Mouse (Mus musculus) cerebellum, adult 2 months (tissue): ENCODE data around the gene D5Ertd579e.

Source experiments
- CTCF ChIP-seq: fragments of 200-500 bp; IDR thresholded peaks from 2 replicates; pipeline ENCODE4 v1.5.1; 2011; ENCODE audit warnings: low read depth, mild to moderate bottlenecking, control low read depth, low read length, moderate library complexity, borderline replicate concordance; ENCODE audit not compliant: insufficient read depth
- POLR2A ChIP-seq: fragments of 200-500 bp; IDR thresholded peaks from 2 replicates; pipeline ENCODE4 v1.6.1; 2011; ENCODE audit warnings: low read length, control low read depth, borderline replicate concordance; ENCODE audit not compliant: insufficient read depth

DNA sequence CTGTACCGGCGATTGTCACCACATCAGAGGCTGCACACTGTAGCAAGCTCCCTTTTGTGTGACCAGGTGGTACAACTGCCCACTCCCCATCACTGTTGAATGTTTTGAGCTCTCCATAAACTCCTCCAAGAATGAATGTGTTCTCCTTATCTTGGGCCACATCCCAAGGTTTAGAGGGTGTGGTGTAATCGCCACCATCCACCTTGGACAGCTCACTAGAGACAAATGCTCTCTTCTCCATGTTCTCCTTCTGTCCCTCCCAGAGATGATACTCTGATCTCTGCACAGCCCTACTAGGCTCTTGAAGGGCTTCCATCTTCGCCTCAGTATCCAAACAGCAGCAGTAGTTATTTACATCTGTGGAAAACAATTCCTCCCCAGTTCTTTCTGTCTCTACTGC is 81.7 kb downstream of the D5Ertd579e start:
- TF ChIP-seq POLR2A (no peak), CTCF (no peak)
